Mouse (Mus musculus) cerebellum, postnatal 4 days (tissue): ENCODE results near the gene Syne1.

Source experiments
- DNase-seq, 2 experiments: peaks; one replicate each; pipeline ENCODE4 v3.0.0; 2022; ENCODE audit warnings: low spot score in 2 of 2, mixed read lengths in 1 of 2

Gene Syne1

DNA sequence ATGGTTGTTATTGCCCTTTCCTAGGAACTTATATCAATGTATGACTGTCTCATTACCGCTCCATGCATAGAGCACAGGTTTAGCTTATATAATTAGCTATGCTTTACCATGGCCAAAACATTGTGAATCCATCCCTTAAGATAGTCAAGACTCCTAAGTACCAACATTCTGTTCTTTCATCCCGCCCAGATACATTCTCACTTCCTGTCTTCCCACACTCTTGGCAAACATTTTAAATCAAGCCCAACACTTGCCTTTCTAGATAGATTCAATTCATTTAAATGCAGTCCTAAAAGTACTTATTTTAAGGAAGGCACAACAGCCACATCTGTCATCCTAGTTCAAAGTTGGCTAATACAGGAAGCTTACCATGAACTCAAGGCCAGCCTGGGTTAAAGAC, 113.5 kb downstream of the Syne1 start:
- no peak for DNase-seq

DNA sequence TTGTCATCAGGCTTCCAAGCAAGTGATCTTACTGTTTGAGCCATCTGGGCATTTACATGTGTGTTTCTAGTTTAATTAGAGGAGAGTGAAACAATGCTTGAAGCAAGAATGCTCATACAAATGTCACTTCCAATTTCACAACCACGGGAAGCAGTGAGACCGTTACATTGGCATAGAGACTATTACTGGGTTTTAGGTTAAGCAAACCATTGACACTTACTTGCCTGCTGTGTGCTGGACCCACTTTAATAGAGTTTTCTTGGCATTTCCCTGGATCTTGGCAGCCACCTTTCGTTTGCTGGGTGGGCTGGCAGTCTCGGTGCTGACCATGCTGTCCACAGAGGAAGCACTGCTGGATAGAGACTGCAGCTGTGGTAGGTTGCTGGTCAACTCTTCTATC, 127.3 kb downstream of the Syne1 start:
- peak in 1 of 2 experiments; percentile 23 for DNase-seq

- DNase-seq = no peak
Observed at GRCm38 (mm10) chr10:5415730-5416129, 135.6 kb downstream of the Syne1 start.

DNA sequence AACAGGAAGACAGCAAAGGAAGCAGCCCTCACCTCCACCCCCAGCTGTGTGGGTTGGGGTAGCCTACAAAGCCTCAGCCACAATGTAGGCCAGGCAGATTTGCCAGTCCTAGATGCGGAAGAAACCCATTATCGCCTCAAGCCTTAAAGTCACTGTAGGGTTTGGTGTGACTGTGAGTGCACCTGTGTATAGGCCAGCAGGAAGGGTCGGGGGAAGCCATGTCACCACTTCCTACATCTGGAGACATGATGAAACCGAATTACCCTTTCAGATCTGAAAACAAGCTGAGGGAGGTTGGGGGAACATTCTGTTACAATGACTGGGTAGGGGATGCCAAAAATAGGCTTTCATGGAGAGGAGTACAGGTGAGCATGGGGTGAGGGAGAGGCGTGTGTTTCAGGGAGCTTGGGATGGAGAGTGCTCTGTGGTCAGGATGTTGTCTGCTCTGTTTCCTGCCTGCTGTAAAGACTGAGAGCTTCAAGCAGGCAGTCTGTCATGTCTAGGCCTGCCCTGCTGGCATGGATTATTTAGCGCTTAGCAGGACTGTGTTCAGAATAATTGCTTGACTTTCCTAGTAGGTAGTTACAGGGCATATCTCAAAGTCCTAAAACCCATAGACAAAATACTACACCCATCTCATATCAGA, 167.0 kb downstream of the Syne1 start:
- no peak for DNase-seq

DNA sequence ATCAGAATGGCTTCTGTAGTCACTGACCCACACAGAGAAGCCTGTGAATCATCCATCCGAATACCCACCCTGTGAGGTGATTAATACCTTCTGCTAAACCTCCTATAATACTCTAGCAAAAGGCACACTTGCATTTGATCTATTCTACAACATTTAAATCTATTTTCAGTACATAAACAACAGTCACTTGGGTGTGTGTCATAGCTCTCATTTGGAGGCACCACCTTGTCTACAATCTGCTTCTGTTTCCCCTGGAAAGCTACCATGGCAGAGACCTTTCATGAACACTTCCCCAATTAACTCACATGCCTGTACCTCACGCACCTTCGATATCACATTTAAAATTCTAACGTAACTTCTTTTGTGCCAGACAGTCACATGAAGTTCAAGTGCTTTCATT, 169.7 kb downstream of the Syne1 start:
- no peak for DNase-seq

- DNase-seq = no peak
Observed at GRCm38 (mm10) chr10:5378969-5379368, 172.3 kb downstream of the Syne1 start.

DNA sequence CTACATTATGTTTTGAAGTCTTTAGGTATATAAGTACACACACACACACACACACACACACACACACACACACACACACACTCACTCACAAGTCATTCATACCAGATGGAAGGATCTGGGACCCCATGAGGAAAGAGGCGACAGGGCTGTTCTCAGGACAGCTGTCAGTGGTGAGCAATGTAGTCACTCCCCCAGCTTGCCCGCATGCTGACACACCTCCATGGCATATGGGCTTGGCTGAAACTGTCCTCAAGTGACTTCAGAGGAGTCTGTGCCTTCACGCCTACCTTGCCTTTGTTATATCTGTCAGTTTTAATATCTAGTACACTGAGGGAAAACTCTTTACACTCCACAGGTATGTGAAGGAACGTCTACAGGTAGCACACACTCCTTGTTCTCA, 181.7 kb downstream of the Syne1 start:
- DNase-seq = no peak

GRCm38 (mm10) chr10:5368266-5368665, 183.0 kb downstream of the Syne1 start:
- no peak for DNase-seq

DNA sequence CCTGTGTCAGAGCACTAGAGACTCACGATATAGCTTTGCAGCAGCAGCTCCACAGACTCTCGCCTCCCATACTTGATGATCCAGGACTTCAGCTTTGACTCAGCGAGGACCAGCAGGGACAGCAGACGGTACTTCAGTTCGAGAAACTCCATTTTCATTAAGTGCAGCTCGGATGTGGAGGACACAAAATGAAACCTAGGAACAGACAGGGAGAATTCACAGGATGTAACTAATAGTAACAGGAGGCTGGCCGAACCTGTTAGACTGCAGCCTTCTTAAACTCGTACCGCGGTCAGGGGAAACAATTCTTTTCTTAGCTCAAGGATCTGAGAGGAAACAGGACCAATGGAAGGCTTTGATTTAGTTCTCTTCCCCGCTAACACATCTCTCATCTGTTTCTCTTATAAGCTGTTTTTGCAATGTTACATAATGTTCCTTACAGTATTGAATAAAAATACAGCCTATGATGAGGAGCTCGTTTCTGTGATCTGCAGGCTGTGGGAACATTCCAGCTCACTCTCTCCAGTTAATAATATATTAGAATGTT, 183.7 kb downstream of the Syne1 start:
- no peak for DNase-seq

GRCm38 (mm10) chr10:5360560-5360959, 190.7 kb downstream of the Syne1 start:
- DNase-seq = no peak

- DNase-seq = no peak
Observed at GRCm38 (mm10) chr10:5356614-5357013, 194.7 kb downstream of the Syne1 start.

GRCm38 (mm10) chr10:5353390-5353789, 197.9 kb downstream of the Syne1 start:
- no peak for DNase-seq

DNA sequence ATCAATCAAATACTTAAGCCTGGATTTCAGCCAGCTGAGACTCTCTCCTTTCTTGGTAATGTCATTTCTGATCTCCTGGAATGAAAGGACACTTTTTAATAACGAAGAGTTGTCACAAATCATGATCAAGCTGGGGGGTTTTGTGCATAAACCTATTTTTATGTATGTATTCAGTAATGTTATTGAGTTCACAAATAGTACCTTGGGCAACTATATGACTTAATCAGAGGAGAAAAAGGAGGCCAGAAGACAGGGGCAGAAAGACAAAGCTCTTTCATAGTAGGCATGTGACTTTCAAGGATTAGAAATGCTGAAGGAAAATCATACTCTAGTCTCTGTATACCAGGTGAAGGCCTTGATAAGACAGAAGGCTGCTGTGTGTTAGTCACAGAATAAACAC, 204.4 kb downstream of the Syne1 start:
- DNase-seq = no peak

DNA sequence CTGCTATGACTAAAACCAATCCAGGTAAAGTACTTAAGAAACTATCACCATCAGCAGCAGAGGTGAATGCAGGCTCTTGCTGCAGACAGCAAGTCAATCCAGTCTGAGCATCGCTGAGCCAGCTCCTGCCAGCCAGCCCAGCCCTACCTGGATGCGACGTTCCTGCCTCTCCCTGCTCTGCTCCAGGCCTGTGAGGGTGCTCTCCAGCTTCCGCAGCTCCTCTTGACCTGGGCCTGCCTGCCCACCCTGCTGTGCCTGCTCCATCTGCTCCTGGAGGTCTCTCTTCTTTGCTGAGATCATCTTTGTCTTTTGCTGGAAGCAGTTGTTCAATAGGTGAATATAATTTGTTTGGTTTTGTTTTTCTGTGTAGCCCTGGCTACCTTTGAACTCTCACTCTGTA, 208.1 kb downstream of the Syne1 start:
- DNase-seq = no peak

- DNase-seq = no peak
Observed at GRCm38 (mm10) chr10:5336394-5336793, 214.9 kb downstream of the Syne1 start.

GRCm38 (mm10) chr10:5332801-5333200, 218.5 kb downstream of the Syne1 start:
- no peak for DNase-seq

DNA sequence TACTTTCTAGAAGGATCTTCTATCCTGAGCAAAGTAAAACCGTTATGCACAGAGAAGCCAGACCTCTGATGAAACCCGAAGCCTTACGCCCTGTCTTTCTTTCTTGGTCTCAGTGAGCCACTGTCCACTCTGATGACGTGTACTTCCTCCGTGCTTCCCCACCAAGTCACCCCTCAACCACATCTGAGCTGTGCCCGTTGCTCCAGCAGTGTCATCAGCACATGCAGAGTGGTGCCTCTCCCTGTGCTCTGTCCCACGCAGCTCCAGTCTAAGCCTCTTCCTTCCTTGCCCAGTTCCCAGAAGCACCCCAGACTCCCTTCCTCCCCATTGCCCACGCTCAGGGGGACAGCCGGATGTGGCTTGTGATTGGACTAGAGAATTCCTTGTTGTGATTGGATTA, 224.6 kb downstream of the Syne1 start:
- no peak for DNase-seq

GRCm38 (mm10) chr10:5323741-5324395, 227.4 kb downstream of the Syne1 start:
- DNase-seq = no peak

DNA sequence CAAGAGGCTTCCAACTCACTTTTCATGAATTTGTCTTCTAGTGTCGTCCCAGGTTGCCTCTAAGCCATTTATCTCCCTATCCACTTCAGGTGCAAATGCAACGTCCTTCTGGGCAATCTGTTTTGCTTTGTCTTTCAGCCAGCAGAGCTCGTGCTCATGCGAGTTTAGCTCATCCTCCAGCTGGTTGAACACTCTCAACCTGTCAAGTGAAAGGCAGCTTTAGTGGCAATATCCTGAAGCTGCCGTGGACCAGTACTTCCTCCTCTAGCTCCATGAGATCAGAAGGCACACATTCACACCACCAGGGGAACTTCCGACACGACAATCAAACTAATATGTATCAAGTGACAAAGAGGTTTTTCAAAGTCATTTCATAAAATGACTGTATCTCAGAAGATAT, 228.7 kb downstream of the Syne1 start:
- no peak for DNase-seq

DNA sequence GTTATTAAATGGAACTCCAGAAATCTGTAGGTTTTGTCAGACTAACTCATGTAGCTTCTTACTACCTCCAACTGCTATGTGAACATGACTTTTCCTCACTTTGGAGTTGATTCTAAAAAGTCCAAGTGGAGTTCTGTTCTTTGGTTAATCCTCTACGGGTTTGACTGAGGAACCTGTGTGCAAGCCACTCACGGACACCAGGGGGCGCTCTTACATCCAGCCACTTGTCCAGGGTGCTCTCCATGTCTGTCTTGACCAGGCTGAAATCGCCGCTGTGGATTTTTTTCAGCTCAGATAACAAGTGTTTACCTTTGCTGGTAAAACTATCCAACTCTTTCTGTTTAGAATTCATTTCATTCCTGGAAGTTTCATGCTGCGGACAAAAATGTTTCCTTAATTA, 233.7 kb downstream of the Syne1 start:
- DNase-seq = peak; percentile 52 to 74

DNA sequence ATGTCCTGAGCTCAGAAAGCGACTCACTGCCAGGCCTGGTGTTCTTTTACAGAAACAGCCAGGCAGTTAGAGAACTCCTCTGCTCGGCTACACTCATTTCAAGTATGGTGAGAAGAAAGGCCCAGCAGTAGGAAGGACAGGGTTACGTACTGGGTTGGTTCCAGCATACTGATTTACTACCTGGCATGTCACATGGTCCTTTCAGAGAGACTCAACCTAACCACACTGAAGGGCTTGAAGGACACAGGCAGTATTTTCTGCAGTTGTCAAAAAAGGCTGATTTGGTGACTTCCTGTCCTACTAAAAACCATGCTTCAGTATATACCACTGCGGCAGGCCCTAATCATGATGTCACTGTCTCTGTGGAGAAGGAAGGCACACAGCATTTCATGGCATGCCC, 238.8 kb downstream of the Syne1 start:
- no peak for DNase-seq

DNA sequence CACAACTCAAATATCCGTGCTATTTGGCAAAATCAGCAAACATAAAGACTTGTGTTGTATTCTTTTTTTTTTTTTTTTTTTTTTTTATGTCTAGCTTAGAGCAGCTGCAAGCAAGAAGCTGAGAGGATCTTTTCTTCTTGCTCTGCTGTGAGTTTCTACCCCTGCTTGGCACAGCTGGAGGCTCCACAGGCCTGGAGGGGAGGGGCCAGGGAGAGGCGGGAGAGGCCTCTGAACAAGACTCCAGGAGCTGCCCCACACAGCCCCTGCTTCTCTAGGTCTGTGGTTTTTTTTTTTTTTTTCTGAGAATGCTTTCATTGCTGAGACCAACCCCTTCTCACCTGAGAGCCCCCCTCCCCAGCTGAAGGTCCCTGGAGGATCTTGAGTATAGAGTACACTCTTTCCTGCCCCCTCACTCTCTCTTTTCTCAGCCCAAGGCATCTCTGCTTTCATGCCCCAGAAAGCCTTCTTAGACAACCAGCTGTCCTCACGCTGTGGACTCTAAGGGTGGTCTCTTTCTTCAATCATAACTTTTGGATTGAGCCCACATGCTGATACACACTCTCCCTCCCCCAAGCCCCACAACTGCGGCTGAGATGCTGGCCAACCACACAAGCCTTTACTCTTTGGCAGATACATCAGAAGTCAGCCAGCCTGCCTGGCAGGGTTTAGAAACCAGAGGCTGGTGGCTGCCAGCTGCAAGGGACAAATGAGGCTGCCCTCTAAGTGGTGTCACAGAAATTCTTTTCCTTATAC, 241.1 kb downstream of the Syne1 start:
- DNase-seq = peak in 1 of 2 experiments; percentile 10

GRCm38 (mm10) chr10:5309398-5309797, 241.9 kb downstream of the Syne1 start:
- DNase-seq = no peak
